Mouse (Mus musculus) heart, embryonic 11.5 days (tissue): ENCODE data around the gene Tmc1. TPM values are rescaled to one million over a fixed set of nuclear protein-coding genes. Genes with fewer than 3 reads are reported as not detected.

Source experiments
- ATAC-seq: fragments of 200-750 bp; cut with Nextera tagmentation; replicated peaks from 2 replicates; pipeline ENCODE4 v1.8.0; 2017; ENCODE audit warnings: moderate library complexity; ENCODE audit not compliant: insufficient number of reproducible peaks, low FRiP score, low TSS enrichment
- H3K27ac ChIP-seq: fragments of 300-500 bp; sonication (generic); 2 replicates; pipeline ENCODE4 v1.5.1; 2014; ENCODE audit warnings: mild to moderate bottlenecking, low read depth, low read length
- H3K27me3 ChIP-seq: fragments of 300-500 bp; sonication (generic); 2 replicates; pipeline ENCODE4 v1.6.1; 2014; ENCODE audit warnings: mild to moderate bottlenecking, low read length, mixed read lengths; ENCODE audit not compliant: control insufficient read depth, insufficient read depth
- H3K36me3 ChIP-seq: fragments of 300-500 bp; sonication (generic); 2 replicates; pipeline ENCODE4 v1.6.1; 2014; ENCODE audit warnings: mild to moderate bottlenecking, low read length, moderate library complexity, mixed read lengths; ENCODE audit not compliant: control insufficient read depth, insufficient read depth
- H3K4me1 ChIP-seq: fragments of 300-500 bp; sonication (generic); 2 replicates; pipeline ENCODE4 v1.6.1; 2014; ENCODE audit warnings: low read length; ENCODE audit not compliant: control insufficient read depth, insufficient read depth
- H3K4me2 ChIP-seq: fragments of 300-500 bp; sonication (generic); 2 replicates; pipeline ENCODE4 v1.6.1; 2014; ENCODE audit warnings: mild to moderate bottlenecking, moderate library complexity
- H3K4me3 ChIP-seq: fragments of 300-500 bp; sonication (generic); 2 replicates; pipeline ENCODE4 v1.5.1; 2014; ENCODE audit warnings: low read depth, low read length
- H3K9ac ChIP-seq: fragments of 300-500 bp; sonication (generic); 2 replicates; pipeline ENCODE4 v1.6.1; 2014; ENCODE audit warnings: mild to moderate bottlenecking, low read depth, low read length, moderate library complexity
- H3K9me3 ChIP-seq: fragments of 300-500 bp; sonication (generic); replicated peaks from 2 replicates; pipeline ENCODE4 v1.6.1; 2016; ENCODE audit warnings: low read length; ENCODE audit not compliant: control insufficient read depth
- WGBS: fragments of 180-500 bp; shearing (Covaris S2); extraction: QIAGEN DNeasy Blood & Tissue Kit; methylation state at CpG from one replicate; pipeline ENCODE4 v1.1.7; 2014; ENCODE audit not compliant: insufficient replicate concordance; 5-methylcytosine and 5-hydroxymethylcytosine counted together
- polyA plus RNA-seq: library from polyadenylated mRNA; unstranded; fragments of >200 nt; fragmentation: Nextera tagmentation; extraction: Ambion mirVana; gene quantifications from 2 replicates; pipeline ENCODE4 v1.2.1, GENCODE M21; 2014

Gene Tmc1
- polyA plus RNA-seq, 1 experiment from 2014 or later: 0.16 TPM

- no peak for ATAC-seq
- H3K27ac ChIP-seq: no peak overlapping the region
- no peak overlapping the region for H3K9ac ChIP-seq
- no peaks in the 10 kb centered on the region for H3K27me3 ChIP-seq
- no peak overlapping the region for H3K4me2 ChIP-seq
- no peaks in the 10 kb centered on the region for H3K4me1 ChIP-seq
- WGBS: 84% methylated on average over 2 of the region's 2 CpGs
- no peak overlapping the region for H3K4me3 ChIP-seq
- H3K36me3 ChIP-seq: no peaks in the 10 kb centered on the region
- H3K9me3 ChIP-seq: no peaks in the 10 kb centered on the region
Observed at GRCm38 (mm10) chr19:20792811-20793210, 161.2 kb downstream of the Tmc1 start.

- no peaks in the 10 kb centered on the region for H3K4me1 ChIP-seq
- ATAC-seq: no peak
- no peaks in the 10 kb centered on the region for H3K9me3 ChIP-seq
- no peak overlapping the region for H3K4me3 ChIP-seq
- 72% methylated on average over 6 of the region's 6 CpGs for WGBS
- no peaks in the 10 kb centered on the region for H3K36me3 ChIP-seq
- H3K27ac ChIP-seq: no peak overlapping the region
- no peak overlapping the region for H3K4me2 ChIP-seq
- H3K27me3 ChIP-seq: no peaks in the 10 kb centered on the region
- H3K9ac ChIP-seq: no peak overlapping the region
Observed at GRCm38 (mm10) chr19:20787289-20787688, 166.7 kb downstream of the Tmc1 start.

- Histone ChIP-seq H3K4me1 (no peaks in the 10 kb centered on the region), H3K9ac (no peak overlapping the region), H3K4me2 (no peak overlapping the region), H3K36me3 (no peaks in the 10 kb centered on the region), H3K27me3 (no peaks in the 10 kb centered on the region), H3K4me3 (no peak overlapping the region), H3K27ac (no peak overlapping the region), H3K9me3 (no peaks in the 10 kb centered on the region)
- 53% methylated on average over 2 of the region's 2 CpGs for WGBS
- no peak for ATAC-seq
Observed at GRCm38 (mm10) chr19:20775681-20776080, 178.3 kb downstream of the Tmc1 start.

- Histone ChIP-seq H3K36me3 (no peaks in the 10 kb centered on the region), H3K9me3 (no peaks in the 10 kb centered on the region), H3K4me3 (no peak overlapping the region), H3K4me2 (no peak overlapping the region), H3K27me3 (no peaks in the 10 kb centered on the region), H3K9ac (no peak overlapping the region), H3K27ac (no peak overlapping the region), H3K4me1 (no peaks in the 10 kb centered on the region)
- ATAC-seq: no peak
- WGBS: 79% methylated on average over 7 of the region's 7 CpGs
Observed at GRCm38 (mm10) chr19:20773941-20774340, 180.1 kb downstream of the Tmc1 start.

- Histone ChIP-seq H3K36me3 (no peaks in the 10 kb centered on the region), H3K27me3 (no peaks in the 10 kb centered on the region), H3K4me2 (no peak overlapping the region), H3K9me3 (no peaks in the 10 kb centered on the region), H3K9ac (no peak overlapping the region), H3K4me3 (no peak overlapping the region), H3K4me1 (no peaks in the 10 kb centered on the region), H3K27ac (no peak overlapping the region)
- WGBS: 26% methylated on average over 1 of the region's 1 CpGs
- ATAC-seq: no peak
Observed at GRCm38 (mm10) chr19:20764214-20764613, 189.8 kb downstream of the Tmc1 start.

- H3K9me3 ChIP-seq: no peaks in the 10 kb centered on the region
- 61% methylated on average over 4 of the region's 4 CpGs for WGBS
- no peak overlapping the region for H3K4me3 ChIP-seq
- no peak overlapping the region for H3K27ac ChIP-seq
- no peaks in the 10 kb centered on the region for H3K27me3 ChIP-seq
- H3K4me2 ChIP-seq: no peak overlapping the region
- H3K36me3 ChIP-seq: no peaks in the 10 kb centered on the region
- ATAC-seq: no peak
- no peaks in the 10 kb centered on the region for H3K4me1 ChIP-seq
- H3K9ac ChIP-seq: no peak overlapping the region
Observed at GRCm38 (mm10) chr19:20761675-20762426, 192.2 kb downstream of the Tmc1 start.

GRCm38 (mm10) chr19:20761119-20761518 is 192.9 kb downstream of the Tmc1 start:
- Histone ChIP-seq H3K4me2 (no peak overlapping the region), H3K4me3 (no peak overlapping the region), H3K36me3 (no peaks in the 10 kb centered on the region), H3K27ac (no peak overlapping the region), H3K4me1 (no peaks in the 10 kb centered on the region), H3K9me3 (no peaks in the 10 kb centered on the region), H3K9ac (no peak overlapping the region), H3K27me3 (no peaks in the 10 kb centered on the region)
- WGBS: 68% methylated on average over 3 of the region's 3 CpGs
- no peak for ATAC-seq

GRCm38 (mm10) chr19:20744630-20745029 is 209.4 kb downstream of the Tmc1 start:
- no peaks in the 10 kb centered on the region for H3K27me3 ChIP-seq
- H3K27ac ChIP-seq: no peak overlapping the region
- no peaks in the 10 kb centered on the region for H3K4me1 ChIP-seq
- no peaks in the 10 kb centered on the region for H3K36me3 ChIP-seq
- H3K4me2 ChIP-seq: no peak overlapping the region
- no peaks in the 10 kb centered on the region for H3K9me3 ChIP-seq
- ATAC-seq: no peak
- no peak overlapping the region for H3K9ac ChIP-seq
- no peak overlapping the region for H3K4me3 ChIP-seq
- 65% methylated on average over 1 of the region's 1 CpGs for WGBS
